Mouse (Mus musculus) C2C12 (cell line): ENCODE measurements around the gene Fxn. TPM values are rescaled to one million over a fixed set of nuclear protein-coding genes. Genes with fewer than 3 reads are reported as not detected.
A peak's percentile ranks its signal among the peaks of the same experiment; 100 is the strongest.

Experiments
- H3K27me3 ChIP-seq: one replicate; pipeline ENCODE4 v1.6.1; 2011; ENCODE audit not compliant: control insufficient read depth, insufficient read depth, insufficient read length
- H3K36me3 ChIP-seq: one replicate; pipeline ENCODE4 v1.6.1; 2011; ENCODE audit not compliant: control insufficient read depth, insufficient read depth
- H3K4me3 ChIP-seq: one replicate; pipeline ENCODE4 v1.5.1; 2011; ENCODE audit warnings: mild to moderate bottlenecking, control low read depth; ENCODE audit not compliant: poor library complexity, insufficient read depth, severe bottlenecking
- H3K79me2 ChIP-seq: one replicate; pipeline ENCODE4 v1.6.1; 2011; ENCODE audit not compliant: control insufficient read depth, insufficient read depth
- H3K79me3 ChIP-seq: one replicate; pipeline ENCODE4 v1.6.1; 2011; ENCODE audit warnings: low read depth, control low read depth
- H3ac ChIP-seq: one replicate; pipeline ENCODE3; 2011; ENCODE audit warnings: low read depth; ENCODE audit not compliant: control insufficient read depth, insufficient read length
- CEBPB ChIP-seq: IDR thresholded peaks from one replicate; pipeline ENCODE4 v1.6.1; 2011; ENCODE audit warnings: low read depth, mild to moderate bottlenecking, control low read depth, moderate library complexity
- CTCF ChIP-seq: IDR thresholded peaks from one replicate; pipeline ENCODE4 v1.5.1; 2011; ENCODE audit not compliant: control insufficient read depth, insufficient read depth, insufficient read length
- FOSL1 ChIP-seq: IDR thresholded peaks from one replicate; pipeline ENCODE4 v1.8.0; 2011; ENCODE audit warnings: mild to moderate bottlenecking, low read length; ENCODE audit not compliant: poor library complexity, insufficient read depth, severe bottlenecking
- MAX ChIP-seq: IDR thresholded peaks from one replicate; pipeline ENCODE4 v1.6.1; 2011; ENCODE audit warnings: mild to moderate bottlenecking, control low read depth
- MYOD1 ChIP-seq: IDR thresholded peaks from one replicate; pipeline ENCODE4 v1.6.1; 2011; ENCODE audit warnings: low read depth; ENCODE audit not compliant: control insufficient read depth, insufficient read length
- MYOG ChIP-seq: IDR thresholded peaks from one replicate; pipeline ENCODE4 v1.6.1; 2011; ENCODE audit not compliant: control insufficient read depth, insufficient read length; ENCODE audit errors: extremely low read depth
- USF1 ChIP-seq: IDR thresholded peaks from one replicate; pipeline ENCODE4 v1.6.1; 2011; ENCODE audit warnings: low read depth, mild to moderate bottlenecking, control low read depth, moderate library complexity
- polyA plus RNA-seq: library from polyadenylated mRNA; unstranded; fragments of >200 nt; fragmentation: generic; extraction: Trizol; gene quantifications from one replicate; pipeline ENCODE4 v1.2.1, GENCODE M21; 2012; ENCODE audit warnings: missing spikeins

The Fxn gene
- polyA plus RNA-seq, 1 experiment, result 34.1 TPM

- Histone ChIP-seq H3K79me3 (no peaks in the 10 kb centered on the region), H3K79me2 (no peaks in the 10 kb centered on the region), H3K4me3 (no peak within 1 kb of the TSS), H3K36me3 (no peaks in the 10 kb centered on the region), H3ac (no peak within 1 kb of the TSS), H3K27me3 (no peaks in the 10 kb centered on the region)
- TF ChIP-seq MYOG, result no peak
- peak; percentile 26 for TF ChIP-seq CTCF
Measured at GRCm38 (mm10) chr19:24224500-24225304, 55.7 kb downstream of the Fxn start, which contains the start of gene Tjp2. Gene Tjp2, minus strand, starts transcription at chr19:24225030.

GRCm38 (mm10) chr19:24223851-24224251, 56.6 kb downstream of the Fxn start:
- no peaks in the 10 kb centered on the region for H3K79me2 ChIP-seq
- no peaks in the 10 kb centered on the region for H3K79me3 ChIP-seq
- no peaks in the 10 kb centered on the region for H3K36me3 ChIP-seq
- no peak overlapping the region for H3ac ChIP-seq
- no peak for TF ChIP-seq CEBPB
- no peak for TF ChIP-seq MYOD1
- no peak for TF ChIP-seq FOSL1
- TF ChIP-seq CTCF, result no peak
- no peak for TF ChIP-seq USF1
- no peak for TF ChIP-seq MAX
- no peak for TF ChIP-seq MYOG
- H3K27me3 ChIP-seq, result no peaks in the 10 kb centered on the region
- no peak overlapping the region for H3K4me3 ChIP-seq

GRCm38 (mm10) chr19:24221455-24221854, 59.0 kb downstream of the Fxn start:
- no peaks in the 10 kb centered on the region for H3K79me3 ChIP-seq
- H3K36me3 ChIP-seq, result no peaks in the 10 kb centered on the region
- H3K79me2 ChIP-seq, result no peaks in the 10 kb centered on the region
- H3K27me3 ChIP-seq, result no peaks in the 10 kb centered on the region
- no peak overlapping the region for H3ac ChIP-seq
- H3K4me3 ChIP-seq, result no peak overlapping the region
- TF ChIP-seq USF1, result no peak
- TF ChIP-seq CTCF, result no peak
- no peak for TF ChIP-seq MAX

- H3ac ChIP-seq, result no peak overlapping the region
- no peaks in the 10 kb centered on the region for H3K27me3 ChIP-seq
- no peak for TF ChIP-seq FOSL1
- no peak for TF ChIP-seq USF1
- TF ChIP-seq MYOD1, result no peak
- TF ChIP-seq MAX, result no peak
- TF ChIP-seq CEBPB, result no peak
- TF ChIP-seq CTCF, result no peak
- no peak for TF ChIP-seq MYOG
- no peaks in the 10 kb centered on the region for H3K36me3 ChIP-seq
- no peak overlapping the region for H3K4me3 ChIP-seq
- no peaks in the 10 kb centered on the region for H3K79me3 ChIP-seq
- no peaks in the 10 kb centered on the region for H3K79me2 ChIP-seq
Measured at GRCm38 (mm10) chr19:24220795-24221445, 59.5 kb downstream of the Fxn start.

- Histone ChIP-seq H3K79me3 (no peaks in the 10 kb centered on the region), H3ac (no peak overlapping the region), H3K36me3 (no peaks in the 10 kb centered on the region), H3K27me3 (no peaks in the 10 kb centered on the region), H3K79me2 (no peaks in the 10 kb centered on the region), H3K4me3 (no peak overlapping the region)
- TF ChIP-seq MAX, result no peak
- no peak for TF ChIP-seq MYOG
- TF ChIP-seq CEBPB, result no peak
- no peak for TF ChIP-seq CTCF
- no peak for TF ChIP-seq FOSL1
- TF ChIP-seq MYOD1, result no peak
- no peak for TF ChIP-seq USF1
Measured at GRCm38 (mm10) chr19:24219011-24219410, 61.4 kb downstream of the Fxn start.

GRCm38 (mm10) chr19:24218291-24218690, 62.1 kb downstream of the Fxn start:
- H3K27me3 ChIP-seq, result no peaks in the 10 kb centered on the region
- H3K36me3 ChIP-seq, result no peaks in the 10 kb centered on the region
- no peak overlapping the region for H3K4me3 ChIP-seq
- no peaks in the 10 kb centered on the region for H3K79me3 ChIP-seq
- no peak for TF ChIP-seq FOSL1
- no peak for TF ChIP-seq MYOG
- TF ChIP-seq CTCF, result no peak
- TF ChIP-seq CEBPB, result no peak
- no peak for TF ChIP-seq USF1
- TF ChIP-seq MAX, result no peak
- TF ChIP-seq MYOD1, result no peak
- no peak overlapping the region for H3ac ChIP-seq
- H3K79me2 ChIP-seq, result no peaks in the 10 kb centered on the region
